Mouse (Mus musculus): ENCODE measurements around the gene Armh4. TPM values are rescaled to one million over a fixed set of nuclear protein-coding genes. Genes with fewer than 3 reads are reported as not detected.
"Not testable (repeated sequence)": the region's sequence is repeated elsewhere in the genome, so short reads cannot be mapped to it uniquely, and the experiment has no call there.

Armh4 gene
- polyA plus RNA-seq (2016; fragmentation: Nextera tagmentation; extraction: Ambion mirVana): 17.3 and 18.5 TPM in 2 replicates

- H3K4me2 ChIP-seq: peak within 1 kb of the TSS; percentile 78
Observed at GRCm38 (mm10) chr14:49782715-49783531, at the start of gene Armh4. Gene Armh4 (minus strand): TSS chr14:49783383.

DNA sequence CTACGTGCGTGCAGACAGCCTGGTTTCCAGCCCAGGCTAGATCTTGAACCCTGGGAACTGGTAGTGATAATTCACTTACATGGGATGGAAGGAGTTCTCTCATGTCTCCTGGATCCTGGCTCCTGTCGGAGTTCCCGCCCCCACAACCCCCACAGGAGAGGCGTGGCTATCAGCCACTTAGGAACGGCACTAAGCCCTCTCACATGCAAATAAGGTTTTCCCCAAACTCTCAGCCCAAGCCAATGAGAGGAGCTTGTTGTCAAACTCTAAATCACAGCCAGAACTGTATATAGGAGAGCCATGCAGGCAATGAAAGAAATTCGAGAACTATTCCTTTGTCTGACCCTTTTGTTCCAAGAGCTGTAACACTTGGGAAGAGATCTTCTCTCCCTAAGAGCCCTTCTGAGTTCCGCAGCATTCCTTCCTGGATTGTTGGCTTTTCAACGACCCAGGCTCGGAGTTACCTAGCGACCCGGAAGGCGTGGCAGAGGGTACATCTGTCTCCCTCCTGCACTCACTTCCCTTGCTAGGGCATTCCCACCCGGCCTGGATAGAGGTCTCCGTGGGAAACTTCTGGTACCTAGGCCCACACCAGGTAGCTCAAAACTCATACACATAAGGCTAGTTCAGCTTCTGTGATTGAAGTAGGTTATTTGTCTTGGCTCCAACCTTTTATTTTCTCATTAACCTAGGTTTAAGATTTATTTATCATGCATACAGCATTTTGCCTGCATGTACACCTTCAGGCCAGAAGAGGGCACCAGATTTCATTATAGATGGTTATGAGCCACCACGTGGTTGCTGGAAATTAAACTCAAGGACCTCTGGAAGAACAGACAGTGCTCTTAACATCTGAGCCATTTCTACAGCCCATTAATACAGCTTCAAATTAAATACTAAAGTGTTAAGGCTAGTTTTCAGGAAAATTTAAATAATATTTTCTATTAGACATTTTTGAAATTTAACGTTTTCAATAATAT is 46.3 kb upstream of the Armh4 start:
- Histone ChIP-seq H3K27ac (no peak overlapping the region), H3K4me3 (replicated peaks) (peak overlapping the region; percentile 25), H3K9me3 (no peaks in the 10 kb centered on the region), H3K4me2 (peak overlapping the region; percentile 53), H3K4me1 (no peaks in the 10 kb centered on the region), H3K27me3 (no peaks in the 10 kb centered on the region), H3K36me3 (replicated peaks) (no peaks in the 10 kb centered on the region), H3K9ac (no peak overlapping the region)
- 11% methylated on average over 17 of the region's 17 CpGs for WGBS
- ATAC-seq (ENCODE audit: low FRiP score): peak; percentile 75

More at GRCm38 (mm10) chr14:49782715-49783531, at the start of gene Armh4:
- peak within 1 kb of the TSS; percentile 66 for H3K4me3 ChIP-seq (replicated peaks)
- H3K36me3 ChIP-seq (replicated peaks): no peaks in the 10 kb centered on the region
- H3K27me3 ChIP-seq: 0 out of 2 replicates have a peak, but pooled peaks cover 8% of the 10 kb centered on the region
- H3K9me3 ChIP-seq: no peaks in the 10 kb centered on the region
- H3K27ac ChIP-seq: peak within 1 kb of the TSS; percentile 71
- peak; percentile 99 for ATAC-seq (ENCODE audit: low FRiP score)
- peaks cover 14% of the 10 kb centered on the region for H3K4me1 ChIP-seq
- under 1% methylated on average over 24 of the region's 24 CpGs for WGBS
- H3K9ac ChIP-seq: peak within 1 kb of the TSS; percentile 67

- not testable (repeated sequence) for H3K27ac ChIP-seq; H3K36me3 ChIP-seq (replicated peaks); ATAC-seq (ENCODE audit: low FRiP score); H3K4me3 ChIP-seq (replicated peaks); H3K9me3 ChIP-seq; H3K4me1 ChIP-seq; H3K9ac ChIP-seq; H3K27me3 ChIP-seq; H3K4me2 ChIP-seq
- WGBS: 70% methylated on average over 8 of the region's 8 CpGs
Observed at GRCm38 (mm10) chr14:49819721-49820440, 36.7 kb upstream of the Armh4 start.

- not testable (repeated sequence) for H3K4me3 ChIP-seq (replicated peaks); H3K4me2 ChIP-seq; H3K27ac ChIP-seq; H3K27me3 ChIP-seq; H3K4me1 ChIP-seq; H3K36me3 ChIP-seq (replicated peaks); H3K9ac ChIP-seq; ATAC-seq (ENCODE audit: low FRiP score); H3K9me3 ChIP-seq
- WGBS: 87% methylated on average over 6 of the region's 6 CpGs
Observed at GRCm38 (mm10) chr14:49818713-49819208, 35.6 kb upstream of the Armh4 start.

DNA sequence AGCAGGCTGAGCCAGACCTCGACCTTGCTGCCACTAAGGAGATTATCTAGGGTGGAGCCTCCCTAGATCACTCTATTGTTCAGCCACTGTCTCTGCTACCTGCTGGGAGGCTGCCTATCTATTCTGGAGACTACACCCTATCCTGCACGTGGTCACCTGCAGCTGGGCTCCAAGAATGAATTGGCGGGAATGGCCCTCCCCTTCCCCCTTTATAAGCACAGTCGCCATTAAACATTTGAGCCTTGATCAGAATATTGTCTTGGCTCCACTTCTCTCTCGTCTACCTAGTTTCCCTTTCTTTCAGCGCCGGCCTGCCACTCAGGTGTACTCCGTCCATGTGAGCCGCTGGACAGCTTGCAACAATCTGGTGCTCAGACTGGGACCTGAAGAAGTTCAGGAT is 29.8 kb upstream of the Armh4 start:
- H3K9ac ChIP-seq; H3K36me3 ChIP-seq (replicated peaks); H3K4me2 ChIP-seq; H3K4me3 ChIP-seq (replicated peaks); H3K9me3 ChIP-seq; H3K4me1 ChIP-seq; H3K27ac ChIP-seq; H3K27me3 ChIP-seq; ATAC-seq (ENCODE audit: low FRiP score): not testable (repeated sequence)
- 81% methylated on average over 9 of the region's 9 CpGs for WGBS

DNA sequence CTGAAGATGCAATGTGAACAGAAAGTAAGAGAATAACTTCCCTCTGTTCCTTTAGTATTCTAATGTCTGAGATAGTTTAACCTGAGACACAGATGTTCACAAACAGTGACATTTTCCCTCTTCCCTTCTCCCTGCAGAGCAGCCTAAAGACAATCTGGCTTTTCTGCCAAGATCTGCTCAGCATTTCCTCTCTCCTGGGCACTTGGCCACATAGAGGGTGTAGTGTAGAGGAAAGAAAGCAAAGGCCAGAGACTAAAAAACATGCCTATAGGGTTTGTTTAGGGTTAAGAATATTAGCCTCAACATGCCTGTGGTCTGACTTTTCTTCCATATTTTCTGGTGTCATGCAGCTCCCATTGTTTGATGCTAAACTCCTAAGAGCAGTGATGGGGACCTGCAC is 21.9 kb upstream of the Armh4 start:
- H3K9me3 ChIP-seq; H3K4me3 ChIP-seq (replicated peaks); H3K27me3 ChIP-seq; H3K36me3 ChIP-seq (replicated peaks); H3K27ac ChIP-seq; ATAC-seq (ENCODE audit: low FRiP score); H3K9ac ChIP-seq; H3K4me1 ChIP-seq; H3K4me2 ChIP-seq: not testable (repeated sequence)

DNA sequence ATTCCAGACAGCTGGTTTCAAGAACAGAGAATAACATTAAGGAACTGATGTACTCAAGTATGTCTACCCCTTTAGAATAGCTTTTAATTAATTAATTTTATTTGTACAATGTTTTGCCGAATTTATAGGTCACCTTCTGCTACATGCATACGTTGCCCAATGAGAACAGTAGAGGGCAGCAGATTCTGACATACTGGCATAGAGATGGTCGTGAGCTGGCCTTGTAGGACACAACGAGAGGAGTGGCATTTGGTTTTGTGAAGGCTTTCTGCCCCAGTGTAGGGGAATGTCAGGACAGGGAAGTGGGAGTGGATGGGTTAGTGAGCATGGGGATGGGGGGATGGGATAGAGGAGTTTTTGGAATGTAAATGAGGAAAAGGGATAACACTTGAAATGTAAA is 18.3 kb upstream of the Armh4 start:
- Histone ChIP-seq H3K4me2 (no peak overlapping the region), H3K36me3 (replicated peaks) (no peaks in the 10 kb centered on the region), H3K27me3 (no peaks in the 10 kb centered on the region), H3K9ac (no peak overlapping the region), H3K4me3 (replicated peaks) (no peak overlapping the region), H3K9me3 (no peaks in the 10 kb centered on the region), H3K27ac (no peak overlapping the region), H3K4me1 (no peaks in the 10 kb centered on the region)
- no peak for ATAC-seq (ENCODE audit: low FRiP score)
- WGBS: 14% methylated on average over 4 of the region's 4 CpGs

GRCm38 (mm10) chr14:49793948-49794347 is 10.8 kb upstream of the Armh4 start:
- Histone ChIP-seq H3K9ac (no peak overlapping the region), H3K4me1 (no peaks in the 10 kb centered on the region), H3K27me3 (no peaks in the 10 kb centered on the region), H3K36me3 (replicated peaks) (no peaks in the 10 kb centered on the region), H3K4me2 (no peak overlapping the region), H3K4me3 (replicated peaks) (no peak overlapping the region), H3K9me3 (no peaks in the 10 kb centered on the region), H3K27ac (no peak overlapping the region)
- no peak for ATAC-seq (ENCODE audit: low FRiP score)
- WGBS: 86% methylated on average over 4 of the region's 4 CpGs

DNA sequence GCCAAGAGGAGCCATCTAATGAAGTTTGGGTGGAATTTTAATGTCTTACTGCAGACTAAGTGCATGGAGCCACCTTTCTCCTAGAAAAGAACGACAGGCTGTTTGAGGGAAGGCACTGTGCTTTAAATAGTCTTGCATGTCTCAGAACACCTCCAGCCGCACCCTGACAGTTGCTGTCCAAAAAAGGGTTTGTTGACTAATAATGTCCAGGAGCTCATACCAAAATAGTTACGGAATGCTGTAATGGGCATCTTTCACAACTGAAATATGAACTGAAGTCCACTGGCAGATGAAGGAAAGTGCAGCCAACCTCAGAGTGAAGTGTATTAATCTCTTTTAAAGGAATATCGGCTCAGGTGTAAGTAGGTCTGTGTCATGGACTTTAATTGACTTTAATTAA is 7.4 kb upstream of the Armh4 start:
- ATAC-seq (ENCODE audit: low FRiP score): no peak
- no peak overlapping the region for H3K9ac ChIP-seq
- 69% methylated on average over 4 of the region's 4 CpGs for WGBS
- H3K4me2 ChIP-seq: no peak overlapping the region
- H3K36me3 ChIP-seq (replicated peaks): no peaks in the 10 kb centered on the region
- no peak overlapping the region for H3K4me3 ChIP-seq (replicated peaks)
- H3K27me3 ChIP-seq: 0 out of 2 replicates have a peak, but pooled peaks cover 4% of the 10 kb centered on the region
- no peaks in the 10 kb centered on the region for H3K4me1 ChIP-seq
- H3K9me3 ChIP-seq: no peaks in the 10 kb centered on the region
- H3K27ac ChIP-seq: no peak overlapping the region

DNA sequence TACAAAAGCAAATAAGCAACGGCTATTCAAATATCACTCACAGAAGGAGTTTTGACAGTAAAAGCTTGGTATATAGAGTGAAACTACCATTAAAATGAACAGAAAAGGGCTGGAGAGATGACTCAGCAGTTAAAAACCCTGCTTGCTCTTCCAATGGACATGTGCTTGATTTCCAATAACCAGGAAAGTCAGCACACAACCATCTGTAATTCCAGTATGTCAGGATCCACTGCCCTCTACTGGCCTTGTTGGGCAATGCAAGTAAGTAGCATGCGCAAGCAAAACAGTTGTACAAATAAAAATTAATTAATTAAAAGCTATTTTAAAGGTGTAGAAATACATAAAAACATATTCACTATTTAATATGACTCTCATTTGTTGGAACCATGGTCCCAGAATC is 2.6 kb upstream of the Armh4 start:
- ATAC-seq (ENCODE audit: low FRiP score): no peak

GRCm38 (mm10) chr14:49783866-49784265 is 683 bp upstream of the Armh4 start:
- peak overlapping the region; percentile 78 for H3K4me2 ChIP-seq
- no peaks in the 10 kb centered on the region for H3K9me3 ChIP-seq
- ATAC-seq (ENCODE audit: low FRiP score): no peak
- H3K4me1 ChIP-seq: peaks cover 14% of the 10 kb centered on the region
- no peak overlapping the region for H3K9ac ChIP-seq
- H3K36me3 ChIP-seq (replicated peaks): no peaks in the 10 kb centered on the region
- H3K27ac ChIP-seq: no peak overlapping the region
- 0 out of 2 replicates have a peak, but pooled peaks cover 8% of the 10 kb centered on the region for H3K27me3 ChIP-seq
- 81% methylated on average over 4 of the region's 4 CpGs for WGBS
- H3K4me3 ChIP-seq (replicated peaks): no peak overlapping the region

More for the DNA sequence above, 2.6 kb upstream of the Armh4 start:
- Histone ChIP-seq H3K9ac (no peak overlapping the region), H3K4me1 (peaks cover 11% of the 10 kb centered on the region), H3K4me3 (replicated peaks) (no peak overlapping the region), H3K36me3 (replicated peaks) (no peaks in the 10 kb centered on the region), H3K27me3 (0 out of 2 replicates have a peak, but pooled peaks cover 8% of the 10 kb centered on the region), H3K4me2 (no peak overlapping the region), H3K27ac (no peak overlapping the region), H3K9me3 (no peaks in the 10 kb centered on the region)
- WGBS: 55% methylated on average over 2 of the region's 2 CpGs

DNA sequence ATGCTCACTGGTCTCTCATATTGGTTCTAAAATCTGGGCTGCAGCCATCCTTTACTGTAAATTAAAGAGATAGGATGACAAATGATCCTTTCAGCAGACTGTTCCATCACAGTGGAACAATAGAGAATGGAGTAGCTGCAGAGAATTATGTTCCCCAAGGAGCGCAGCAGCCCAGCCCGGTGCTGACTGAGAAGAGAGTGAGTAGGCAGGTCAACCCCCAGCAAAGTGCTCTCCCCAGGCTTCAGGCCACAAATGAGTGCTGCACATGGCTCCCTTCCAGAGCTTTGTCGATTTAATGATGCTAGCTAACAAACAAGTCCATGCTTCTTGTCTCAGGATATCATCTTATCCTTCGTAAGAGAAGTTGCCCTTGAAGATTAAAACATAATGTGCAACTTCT is 2.8 kb downstream of the Armh4 start:
- ATAC-seq (ENCODE audit: low FRiP score): no peak
- Histone ChIP-seq H3K27me3 (0 out of 2 replicates have a peak, but pooled peaks cover 4% of the 10 kb centered on the region), H3K4me1 (peaks cover 14% of the 10 kb centered on the region), H3K9ac (no peak overlapping the region), H3K27ac (no peak overlapping the region), H3K4me2 (no peak overlapping the region), H3K9me3 (no peaks in the 10 kb centered on the region), H3K36me3 (replicated peaks) (no peaks in the 10 kb centered on the region), H3K4me3 (replicated peaks) (no peak overlapping the region)
- 76% methylated on average over 4 of the region's 4 CpGs for WGBS
